Mouse (Mus musculus) liver, embryonic 16.5 days (tissue): ENCODE data around the gene Carmil3. TPM values are rescaled to one million over a fixed set of nuclear protein-coding genes. Genes with fewer than 3 reads are reported as not detected.

Source experiments
- ATAC-seq: fragments of 200-750 bp; cut with Nextera tagmentation; 2 replicates; pipeline ENCODE4 v1.8.0; 2017; ENCODE audit warnings: low read depth, mild to moderate bottlenecking, moderate number of reproducible peaks, moderate library complexity
- H3K27ac ChIP-seq: fragments of 300-500 bp; sonication (generic); 2 replicates; pipeline ENCODE4 v1.5.1; 2014; ENCODE audit warnings: mild to moderate bottlenecking, low read length
- H3K27me3 ChIP-seq: fragments of 300-500 bp; sonication (generic); 2 replicates; pipeline ENCODE4 v1.6.1; 2014; ENCODE audit warnings: low read depth, low read length, mixed read lengths; ENCODE audit not compliant: control insufficient read depth, insufficient read depth
- H3K36me3 ChIP-seq: fragments of 300-500 bp; sonication (generic); 2 replicates; pipeline ENCODE4 v1.6.1; 2014; ENCODE audit warnings: mild to moderate bottlenecking; ENCODE audit not compliant: control insufficient read depth, insufficient read depth
- H3K4me1 ChIP-seq: fragments of 300-500 bp; sonication (generic); 2 replicates; pipeline ENCODE4 v1.6.1; 2014; ENCODE audit warnings: low read depth, low read length, mixed read lengths; ENCODE audit not compliant: control insufficient read depth
- H3K4me2 ChIP-seq: fragments of 300-500 bp; sonication (generic); 2 replicates; pipeline ENCODE4 v1.6.1; 2014; ENCODE audit warnings: low read depth, low read length, mixed read lengths
- H3K4me3 ChIP-seq: fragments of 300-500 bp; sonication (generic); 2 replicates; pipeline ENCODE4 v1.5.1; 2014; ENCODE audit warnings: low read depth, mild to moderate bottlenecking, low read length
- H3K9ac ChIP-seq: fragments of 300-500 bp; sonication (generic); 2 replicates; pipeline ENCODE4 v1.6.1; 2014; ENCODE audit warnings: low read depth, low read length
- H3K9me3 ChIP-seq: fragments of 300-500 bp; sonication (generic); replicated peaks from 2 replicates; pipeline ENCODE4 v1.6.1; 2016; ENCODE audit warnings: low read length; ENCODE audit not compliant: control insufficient read depth
- WGBS: fragments of 180-500 bp; shearing (Covaris S2); extraction: QIAGEN DNeasy Blood & Tissue Kit; methylation state at CpG from one replicate; pipeline ENCODE4 v1.1.7; 2014; ENCODE audit not compliant: insufficient replicate concordance; 5-methylcytosine and 5-hydroxymethylcytosine counted together
- polyA plus RNA-seq: library from polyadenylated mRNA; unstranded; fragments of >200 nt; fragmentation: Nextera tagmentation; extraction: Ambion mirVana; gene quantifications from 2 replicates; pipeline ENCODE4 v1.2.1, GENCODE M21; 2015

Gene Carmil3
- polyA plus RNA-seq, 1 experiment from 2014 or later = 0.28 TPM

DNA sequence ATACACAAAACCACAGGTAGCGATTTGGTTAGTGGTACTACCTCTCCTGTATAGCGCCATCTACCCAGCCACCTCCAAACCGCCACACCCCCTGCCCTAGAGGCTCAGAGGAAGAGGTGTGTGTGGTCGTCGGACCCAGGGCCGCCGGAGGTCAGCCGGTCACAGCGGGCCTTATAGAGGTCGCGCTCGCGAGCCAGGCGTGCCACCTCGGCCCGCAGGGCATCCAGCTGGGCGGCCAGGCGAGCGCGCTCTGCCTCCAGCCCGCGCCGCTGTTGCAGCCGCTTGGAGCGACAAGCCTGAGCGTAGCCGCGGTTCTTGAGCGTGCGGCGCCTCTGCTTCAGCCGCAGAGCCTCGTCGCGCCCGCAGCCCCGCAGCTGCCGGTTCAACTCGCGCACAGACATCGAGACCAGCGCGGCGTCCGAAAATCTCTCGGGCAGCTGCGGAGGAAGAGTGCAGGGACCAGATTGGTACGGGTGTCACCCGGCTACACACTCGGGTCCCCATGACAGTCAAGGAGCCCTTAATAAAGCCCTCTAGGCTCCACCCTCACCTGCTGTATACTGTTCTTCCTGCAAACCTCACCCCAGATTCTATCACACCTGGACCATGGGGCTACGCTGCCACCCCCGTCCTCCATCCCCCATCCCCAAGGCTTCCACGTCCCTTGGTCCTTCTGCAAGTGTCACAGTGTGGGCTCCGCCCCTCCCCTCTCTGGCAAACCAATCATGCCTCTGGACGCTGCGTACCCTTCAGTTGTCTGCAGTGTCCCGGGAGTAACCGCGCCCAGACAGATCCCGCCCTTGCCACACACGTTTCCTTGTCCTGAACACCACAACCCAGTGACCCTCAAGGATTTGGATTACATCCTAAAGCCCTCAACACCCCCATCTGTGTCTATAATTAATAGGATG lies 30.3 kb downstream of the Carmil3 start:
- 1% methylated on average over 61 of the region's 61 CpGs for WGBS
- peak overlapping the region; percentile 56 for H3K4me2 ChIP-seq
- no peak overlapping the region for H3K9ac ChIP-seq
- ATAC-seq = no peak
- H3K4me1 ChIP-seq = no peaks in the 10 kb centered on the region; the same call in 1 of the 2 replicates
- no peaks in the 10 kb centered on the region for H3K9me3 ChIP-seq
- H3K36me3 ChIP-seq = no peaks in the 10 kb centered on the region
- peak overlapping the region; percentile 47 for H3K4me3 ChIP-seq
- H3K27ac ChIP-seq = no peak overlapping the region
- H3K27me3 ChIP-seq = peaks cover 72% of the 10 kb centered on the region

DNA sequence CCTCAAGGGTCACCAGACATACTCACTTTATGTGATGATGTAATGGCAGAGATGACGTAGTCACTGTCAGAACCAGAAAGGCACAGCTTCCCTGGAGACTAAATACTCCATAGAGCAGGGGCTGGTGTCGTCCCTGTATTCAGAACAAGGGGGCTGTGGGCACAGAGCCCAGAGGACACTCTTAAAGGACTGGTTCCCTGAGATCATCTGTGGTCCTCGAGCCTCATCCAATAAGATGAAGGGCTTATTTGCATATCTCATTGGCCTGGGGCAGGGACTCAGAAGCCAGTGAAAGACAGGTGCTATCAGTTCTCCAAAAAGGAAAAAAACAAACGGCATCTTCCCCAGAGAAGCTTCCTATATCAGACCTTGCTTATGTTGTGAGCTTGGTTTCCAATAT lies 33.6 kb downstream of the Carmil3 start:
- H3K4me2 ChIP-seq = no peak overlapping the region
- peaks cover 48% of the 10 kb centered on the region for H3K27me3 ChIP-seq

DNA sequence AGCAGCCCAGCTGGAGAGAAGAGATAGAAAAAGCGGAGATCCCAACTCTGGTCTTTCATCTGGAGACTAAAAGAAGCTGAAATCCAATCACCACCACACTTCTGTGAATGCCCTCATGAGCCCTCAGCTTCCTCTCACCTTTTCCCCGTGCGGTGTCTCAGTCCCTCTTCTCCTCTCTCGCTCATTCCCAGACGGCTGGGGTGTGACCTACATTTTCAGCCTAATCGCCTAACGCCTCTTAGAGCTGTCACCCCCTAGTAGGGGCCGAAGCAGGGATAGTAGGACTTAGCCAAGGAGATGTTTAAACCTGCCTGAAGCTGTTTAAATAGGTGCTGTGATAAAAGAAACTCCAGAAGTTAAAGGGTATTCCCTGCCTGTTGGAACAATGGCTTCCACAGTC lies 34.3 kb downstream of the Carmil3 start, which contains the start of gene Nrl:
Gene Nrl, minus strand, starts transcription at position 197 of the 400 bp plus-strand sequence.
- no peak for ATAC-seq
- Histone ChIP-seq H3K27ac (no peak within 1 kb of the TSS), H3K4me1 (no peaks in the 10 kb centered on the region; the same call in 1 of the 2 replicates), H3K9me3 (no peaks in the 10 kb centered on the region), H3K4me2 (no peak within 1 kb of the TSS), H3K36me3 (no peaks in the 10 kb centered on the region), H3K9ac (no peak within 1 kb of the TSS), H3K4me3 (no peak within 1 kb of the TSS), H3K27me3 (peaks cover 41% of the 10 kb centered on the region)
- WGBS = 17% methylated on average over 8 of the region's 8 CpGs

More for the DNA sequence above, 33.6 kb downstream of the Carmil3 start:
- H3K36me3 ChIP-seq = no peaks in the 10 kb centered on the region
- no peaks in the 10 kb centered on the region; the same call in 1 of the 2 replicates for H3K4me1 ChIP-seq
- WGBS = 30% methylated on average over 4 of the region's 4 CpGs
- no peak overlapping the region for H3K27ac ChIP-seq
- no peaks in the 10 kb centered on the region for H3K9me3 ChIP-seq
- no peak overlapping the region for H3K9ac ChIP-seq
- H3K4me3 ChIP-seq = no peak overlapping the region
- ATAC-seq = no peak

DNA sequence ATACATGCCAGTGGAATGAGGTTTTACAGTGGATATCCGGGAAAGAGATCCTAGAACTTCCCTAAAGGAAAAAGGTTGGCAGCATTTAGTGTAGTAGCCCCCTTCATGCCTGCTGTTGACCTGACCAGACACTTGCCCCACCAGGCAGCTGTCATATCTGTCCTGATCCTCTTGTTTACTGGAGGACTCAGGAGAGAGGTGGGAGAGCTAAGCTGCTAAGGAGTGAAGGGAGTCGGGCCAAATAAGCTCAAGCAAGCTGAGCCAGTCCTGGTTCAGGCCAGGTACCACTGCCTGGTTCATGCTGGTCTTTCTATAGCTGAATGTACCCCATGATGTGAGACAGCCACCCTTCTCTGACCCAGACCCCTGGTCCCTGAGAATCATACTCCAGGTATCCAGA lies 36.2 kb downstream of the Carmil3 start:
- WGBS = 64% methylated on average over 2 of the region's 2 CpGs
- no peak for ATAC-seq

DNA sequence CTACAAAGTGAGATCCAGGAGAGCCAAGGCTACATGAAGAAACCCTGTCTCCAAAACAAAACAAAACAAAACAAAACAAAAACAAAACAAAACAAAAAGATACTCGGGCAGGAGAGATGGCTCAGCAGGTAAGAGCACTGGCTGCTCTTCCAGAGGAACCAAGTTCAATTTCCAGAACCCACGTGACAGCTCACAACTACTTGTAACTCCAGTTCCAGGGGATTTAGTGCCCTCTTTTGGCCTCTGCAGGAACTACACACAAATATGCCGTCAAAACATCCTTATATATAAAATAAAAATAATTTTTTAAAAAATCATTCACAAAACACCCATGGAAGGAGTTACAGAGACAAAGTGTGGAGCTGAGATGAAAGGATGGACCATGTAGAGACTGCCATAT lies 37.5 kb downstream of the Carmil3 start:
- Histone ChIP-seq H3K27ac (no peak overlapping the region), H3K4me3 (no peak overlapping the region), H3K9ac (no peak overlapping the region), H3K9me3 (no peaks in the 10 kb centered on the region), H3K27me3 (peaks cover 10% of the 10 kb centered on the region), H3K4me2 (no peak overlapping the region), H3K4me1 (no peaks in the 10 kb centered on the region), H3K36me3 (no peaks in the 10 kb centered on the region)
- no peak for ATAC-seq
- WGBS = 9% methylated on average over 3 of the region's 3 CpGs

More for the DNA sequence above, 36.2 kb downstream of the Carmil3 start:
- Histone ChIP-seq H3K27me3 (peaks cover 22% of the 10 kb centered on the region), H3K4me2 (no peak overlapping the region), H3K9ac (no peak overlapping the region), H3K27ac (no peak overlapping the region), H3K4me3 (no peak overlapping the region), H3K4me1 (no peaks in the 10 kb centered on the region), H3K36me3 (no peaks in the 10 kb centered on the region), H3K9me3 (no peaks in the 10 kb centered on the region)

DNA sequence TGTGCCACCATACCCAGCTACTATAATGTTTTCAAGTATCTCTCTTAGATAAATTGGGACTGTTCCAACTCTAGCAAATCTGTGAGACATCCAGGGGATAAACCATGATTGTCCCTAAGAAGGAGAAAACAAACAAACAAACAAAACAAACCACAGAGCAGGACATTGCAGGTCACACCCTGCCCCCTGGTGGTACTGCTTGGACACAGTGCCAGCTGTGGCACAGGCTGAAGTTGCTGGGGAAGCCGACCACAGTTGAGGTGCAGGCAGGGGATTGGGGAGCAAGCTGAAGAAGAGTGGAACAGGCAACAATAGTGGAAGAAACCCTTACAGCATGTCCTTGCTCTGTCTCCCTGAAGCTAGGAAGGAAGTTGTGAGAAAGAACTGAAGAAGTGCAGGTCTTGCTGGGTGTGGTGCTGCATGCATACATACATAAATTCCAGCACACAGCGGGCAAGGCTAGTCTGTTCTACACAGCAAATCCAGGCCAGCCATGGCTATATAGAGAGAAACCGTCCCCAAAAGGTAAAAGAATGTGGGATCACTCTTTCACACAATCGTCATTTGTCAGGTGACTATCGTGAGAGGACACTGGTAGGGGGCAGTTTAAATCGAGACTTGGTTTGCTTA lies 45.8 kb downstream of the Carmil3 start:
- H3K9ac ChIP-seq = no peak overlapping the region
- H3K27ac ChIP-seq = no peak overlapping the region
- H3K36me3 ChIP-seq = no peaks in the 10 kb centered on the region
- WGBS = 54% methylated on average over 6 of the region's 6 CpGs
- no peaks in the 10 kb centered on the region for H3K27me3 ChIP-seq
- no peak for ATAC-seq
- H3K4me3 ChIP-seq = no peak overlapping the region
- H3K4me1 ChIP-seq = peaks cover 15% of the 10 kb centered on the region
- H3K4me2 ChIP-seq = no peak overlapping the region
- H3K9me3 ChIP-seq = no peaks in the 10 kb centered on the region

DNA sequence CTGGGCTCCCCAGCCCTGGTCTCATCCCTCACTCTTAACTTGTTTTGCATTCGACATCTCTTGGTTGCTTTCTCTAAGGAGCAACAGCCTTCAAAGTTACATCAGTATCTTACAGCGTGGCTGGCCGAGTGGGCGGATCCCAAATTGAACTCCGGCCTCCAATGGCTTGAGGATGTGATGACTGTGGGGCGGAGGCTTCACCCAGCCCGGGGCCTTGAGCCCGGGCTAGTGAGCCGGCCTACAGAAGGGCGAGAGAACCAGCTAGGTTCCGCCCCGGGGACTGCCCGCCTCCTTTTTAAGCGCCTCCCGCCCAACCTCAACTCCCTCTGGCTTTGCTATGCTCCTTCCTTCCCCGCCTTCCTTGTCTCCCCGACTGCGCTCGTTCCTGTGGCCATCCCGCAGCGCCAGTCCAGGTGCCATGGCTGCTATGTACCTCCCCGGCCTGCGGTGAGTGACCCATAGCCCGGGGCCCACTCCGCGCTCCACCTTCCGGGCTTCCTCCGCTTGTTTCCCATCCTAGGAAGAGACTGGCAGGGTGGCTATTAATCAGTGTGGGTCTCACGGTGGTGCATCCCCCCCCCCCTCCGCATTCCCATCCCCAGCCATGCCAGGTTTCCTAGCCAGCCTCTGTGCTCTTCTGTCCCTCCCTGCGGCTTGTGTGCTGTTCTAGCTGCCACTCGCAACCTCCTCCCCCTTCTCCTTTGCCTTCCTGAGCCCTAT lies 49.8 kb downstream of the Carmil3 start, which contains the start of gene Pck2:
Gene Pck2, plus strand, starts transcription at position 200 of the 720 bp plus-strand sequence.
- under 1% methylated on average over 32 of the region's 32 CpGs for WGBS
- Histone ChIP-seq H3K36me3 (peaks cover 17% of the 10 kb centered on the region), H3K4me1 (peaks cover 26% of the 10 kb centered on the region), H3K4me3 (peak within 1 kb of the TSS; percentile 82), H3K27me3 (no peaks in the 10 kb centered on the region), H3K9ac (peak within 1 kb of the TSS; percentile 97), H3K4me2 (peak within 1 kb of the TSS; percentile 78), H3K9me3 (no peaks in the 10 kb centered on the region), H3K27ac (peak within 1 kb of the TSS; percentile 95)
- peak; percentile 98 for ATAC-seq

DNA sequence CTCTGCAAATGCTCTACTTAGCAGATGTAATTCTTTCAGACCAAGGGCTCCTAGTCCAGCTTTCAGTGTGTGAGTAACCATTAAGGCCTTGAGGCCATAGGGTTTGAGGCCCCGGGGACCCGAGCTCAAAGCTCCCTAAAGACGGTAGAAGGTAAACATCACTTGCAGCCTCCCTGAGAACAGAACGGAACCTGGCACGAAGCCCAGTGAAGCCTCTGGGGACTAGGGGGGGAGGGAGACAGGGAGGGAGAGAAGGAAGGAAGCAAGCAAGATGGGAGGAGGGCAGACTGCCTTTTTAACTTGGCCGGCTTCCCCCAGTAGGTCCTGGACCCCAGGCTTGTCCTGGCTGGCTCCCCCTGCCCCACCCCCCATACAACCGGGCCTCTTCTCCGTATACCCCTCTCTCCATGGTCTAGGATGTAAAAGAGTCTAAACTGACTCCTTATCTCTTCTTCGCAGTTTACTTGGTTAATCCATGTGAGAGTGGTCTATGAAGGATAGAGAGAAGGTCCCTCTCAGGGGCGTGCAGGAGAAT lies 50.4 kb downstream of the Carmil3 start:
- H3K27ac ChIP-seq = peak overlapping the region; percentile 95
- peaks cover 26% of the 10 kb centered on the region for H3K4me1 ChIP-seq
- peaks cover 22% of the 10 kb centered on the region for H3K36me3 ChIP-seq
- H3K9ac ChIP-seq = peak overlapping the region; percentile 97
- ATAC-seq = peak; percentile 9
- peak overlapping the region; percentile 78 for H3K4me2 ChIP-seq
- no peaks in the 10 kb centered on the region for H3K9me3 ChIP-seq
- WGBS = 5% methylated on average over 10 of the region's 10 CpGs
- H3K4me3 ChIP-seq = peak overlapping the region; percentile 82
- H3K27me3 ChIP-seq = no peaks in the 10 kb centered on the region
